Mouse (Mus musculus): Measurements from ENCODE around the gene Shq1. TPM values are rescaled to one million over a fixed set of nuclear protein-coding genes. Genes with fewer than 3 reads are reported as not detected.

Shq1 gene
- polyA plus RNA-seq (2015; fragmentation: Nextera tagmentation; extraction: Ambion mirVana) = 8.7 and 10.0 TPM in 2 replicates

- peaks cover 23% of the 10 kb centered on the region for H3K4me1 ChIP-seq (replicated peaks)
- ATAC-seq (ENCODE audit: insufficient read depth) = peak; percentile 91
- H3K27ac ChIP-seq (replicated peaks) = peak within 1 kb of the TSS; percentile 69
- H3K36me3 ChIP-seq (replicated peaks) = 0 out of 2 replicates have a peak, but pooled peaks cover 4% of the 10 kb centered on the region
- no peaks in the 10 kb centered on the region for H3K27me3 ChIP-seq
- H3K4me3 ChIP-seq (replicated peaks) = peak within 1 kb of the TSS; percentile 89
- peak within 1 kb of the TSS; percentile 81 for H3K9ac ChIP-seq
- under 1% methylated on average over 49 of the region's 49 CpGs for WGBS (ENCODE audit: insufficient replicate concordance)
- peak within 1 kb of the TSS; percentile 91 for H3K4me2 ChIP-seq
- no peaks in the 10 kb centered on the region for H3K9me3 ChIP-seq (replicated peaks)
Measured at GRCm38 (mm10) chr6:100670880-100671344, at the start of gene Shq1. Gene Shq1, minus strand, starts transcription at chr6:100671157.

DNA sequence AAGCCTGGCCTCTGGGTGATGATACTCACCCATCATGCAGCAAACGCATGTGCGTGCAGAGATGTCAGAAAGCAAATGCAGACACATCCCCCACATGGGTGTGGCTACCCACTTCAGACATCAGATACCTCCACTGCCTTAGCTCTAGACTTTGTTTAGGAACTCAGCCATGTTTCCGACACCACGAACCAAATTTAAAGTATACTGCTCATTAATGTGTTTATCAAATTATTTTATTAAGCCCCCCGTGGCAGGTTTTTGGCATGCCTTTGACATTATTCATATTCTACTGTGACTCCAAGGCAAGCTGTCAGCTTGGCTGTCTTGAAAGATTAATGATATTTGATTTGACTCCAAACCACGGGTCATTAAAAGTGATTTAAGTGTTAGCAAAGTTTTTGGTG is 49.1 kb upstream of the Shq1 start:
- H3K27me3 ChIP-seq = no peaks in the 10 kb centered on the region
- H3K4me1 ChIP-seq (replicated peaks) = no peaks in the 10 kb centered on the region
- no peaks in the 10 kb centered on the region for H3K9me3 ChIP-seq (replicated peaks)
- no peak overlapping the region for H3K27ac ChIP-seq (replicated peaks)
- H3K9ac ChIP-seq = no peak overlapping the region
- 49% methylated on average over 6 of the region's 6 CpGs for WGBS (ENCODE audit: insufficient replicate concordance)
- no peak for ATAC-seq (ENCODE audit: insufficient read depth)
- H3K4me2 ChIP-seq = no peak overlapping the region
- no peak overlapping the region for H3K4me3 ChIP-seq (replicated peaks)
- no peaks in the 10 kb centered on the region for H3K36me3 ChIP-seq (replicated peaks)

DNA sequence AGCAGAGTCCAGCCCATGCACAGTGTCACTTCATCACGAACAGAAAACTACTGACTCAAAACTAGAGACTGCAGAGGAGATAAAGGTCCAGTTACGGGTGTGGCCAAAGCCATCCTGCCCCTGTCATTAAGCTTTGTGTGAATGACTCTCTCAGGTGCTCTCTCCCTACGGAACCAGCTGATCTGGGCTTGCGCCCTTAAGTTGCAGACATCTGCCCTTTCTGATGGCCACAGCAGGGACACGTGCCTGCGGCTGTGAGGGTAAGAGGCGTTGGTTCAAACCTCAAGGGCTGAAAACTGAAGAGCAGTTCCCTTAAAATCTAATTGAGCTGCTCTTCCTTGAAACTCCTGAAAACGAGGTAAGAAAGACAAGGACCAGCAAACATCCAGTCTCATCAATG is 45.9 kb upstream of the Shq1 start:
- Histone ChIP-seq H3K36me3 (replicated peaks) (no peaks in the 10 kb centered on the region), H3K4me1 (replicated peaks) (no peaks in the 10 kb centered on the region), H3K27me3 (no peaks in the 10 kb centered on the region), H3K4me2 (no peak overlapping the region), H3K4me3 (replicated peaks) (no peak overlapping the region), H3K9me3 (replicated peaks) (no peaks in the 10 kb centered on the region), H3K9ac (no peak overlapping the region), H3K27ac (replicated peaks) (no peak overlapping the region)
- no peak for ATAC-seq (ENCODE audit: insufficient read depth)
- WGBS (ENCODE audit: insufficient replicate concordance) = 54% methylated on average over 8 of the region's 8 CpGs

- Histone ChIP-seq H3K27ac (replicated peaks) (no peak overlapping the region), H3K9ac (no peak overlapping the region), H3K4me2 (no peak overlapping the region), H3K36me3 (replicated peaks) (no peaks in the 10 kb centered on the region), H3K4me1 (replicated peaks) (no peaks in the 10 kb centered on the region), H3K9me3 (replicated peaks) (no peaks in the 10 kb centered on the region), H3K27me3 (no peaks in the 10 kb centered on the region), H3K4me3 (replicated peaks) (no peak overlapping the region)
- 50% methylated on average over 7 of the region's 7 CpGs for WGBS (ENCODE audit: insufficient replicate concordance)
- no peak for ATAC-seq (ENCODE audit: insufficient read depth)
Measured at GRCm38 (mm10) chr6:100716152-100716551, 45.2 kb upstream of the Shq1 start.

DNA sequence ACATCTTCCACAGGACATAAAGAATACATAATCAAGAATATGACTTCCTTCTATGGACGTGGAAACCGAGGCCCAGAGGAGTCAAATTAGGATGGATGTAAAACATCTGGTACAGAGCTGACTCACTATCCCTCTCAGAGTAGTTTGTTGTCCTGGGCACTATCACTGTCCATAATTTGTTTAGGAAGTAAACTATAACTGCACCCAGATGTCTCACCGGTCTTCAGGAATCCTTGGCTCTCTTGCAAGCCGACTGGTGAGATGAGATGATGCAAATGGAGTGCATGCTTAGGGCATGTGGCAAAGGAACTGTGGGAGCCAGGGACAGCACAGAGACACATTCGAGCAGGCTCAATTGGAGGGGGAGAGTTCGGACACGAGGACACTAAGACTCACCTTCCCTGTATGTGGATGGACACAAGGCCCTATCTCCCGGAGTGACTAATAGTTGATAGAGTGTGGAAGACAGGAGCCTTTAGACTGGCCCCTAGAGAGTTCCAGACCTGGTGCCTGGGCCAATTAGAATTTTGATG is 44.4 kb upstream of the Shq1 start:
- H3K4me2 ChIP-seq = no peak overlapping the region
- H3K9me3 ChIP-seq (replicated peaks) = no peaks in the 10 kb centered on the region
- H3K9ac ChIP-seq = no peak overlapping the region
- WGBS (ENCODE audit: insufficient replicate concordance) = 71% methylated on average over 8 of the region's 8 CpGs
- H3K27ac ChIP-seq (replicated peaks) = no peak overlapping the region
- H3K27me3 ChIP-seq = no peaks in the 10 kb centered on the region
- H3K4me1 ChIP-seq (replicated peaks) = no peaks in the 10 kb centered on the region
- ATAC-seq (ENCODE audit: insufficient read depth) = no peak
- no peak overlapping the region for H3K4me3 ChIP-seq (replicated peaks)
- H3K36me3 ChIP-seq (replicated peaks) = no peaks in the 10 kb centered on the region

DNA sequence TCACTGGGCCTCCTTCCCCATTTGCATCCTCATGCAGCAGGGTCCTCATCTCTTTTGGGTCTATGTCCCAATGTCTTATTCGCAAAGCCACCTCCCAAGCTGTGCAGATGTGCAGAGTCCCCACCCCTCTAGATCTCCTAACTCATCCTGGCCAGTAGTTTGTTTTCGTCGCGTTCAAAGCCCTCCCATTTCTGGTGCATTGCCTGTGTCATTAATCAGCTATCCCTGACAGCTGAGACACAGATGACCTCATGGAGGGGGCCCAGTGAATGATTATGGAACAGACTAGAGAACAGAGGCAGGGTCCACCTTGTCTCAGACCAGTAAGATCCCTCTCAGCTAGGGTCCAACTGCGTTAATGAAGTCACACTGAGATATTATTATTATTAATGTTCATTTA is 39.9 kb upstream of the Shq1 start:
- H3K4me3 ChIP-seq (replicated peaks) = no peak overlapping the region
- H3K4me1 ChIP-seq (replicated peaks) = no peaks in the 10 kb centered on the region
- H3K27ac ChIP-seq (replicated peaks) = no peak overlapping the region
- H3K27me3 ChIP-seq = peaks cover 17% of the 10 kb centered on the region
- H3K4me2 ChIP-seq = no peak overlapping the region
- ATAC-seq (ENCODE audit: insufficient read depth) = no peak
- no peak overlapping the region for H3K9ac ChIP-seq
- 62% methylated on average over 5 of the region's 5 CpGs for WGBS (ENCODE audit: insufficient replicate concordance)
- H3K9me3 ChIP-seq (replicated peaks) = no peaks in the 10 kb centered on the region
- no peaks in the 10 kb centered on the region for H3K36me3 ChIP-seq (replicated peaks)

GRCm38 (mm10) chr6:100710170-100710569 is 39.2 kb upstream of the Shq1 start:
- peaks cover 24% of the 10 kb centered on the region for H3K27me3 ChIP-seq
- no peak overlapping the region for H3K4me2 ChIP-seq
- H3K9me3 ChIP-seq (replicated peaks) = no peaks in the 10 kb centered on the region
- no peaks in the 10 kb centered on the region for H3K36me3 ChIP-seq (replicated peaks)
- no peak for ATAC-seq (ENCODE audit: insufficient read depth)
- no peak overlapping the region for H3K9ac ChIP-seq
- 0 out of 2 replicates have a peak, but pooled peaks cover 2% of the 10 kb centered on the region for H3K4me1 ChIP-seq (replicated peaks)
- H3K4me3 ChIP-seq (replicated peaks) = no peak overlapping the region
- 14% methylated on average over 4 of the region's 4 CpGs for WGBS (ENCODE audit: insufficient replicate concordance)
- H3K27ac ChIP-seq (replicated peaks) = no peak overlapping the region

- no peaks in the 10 kb centered on the region for H3K9me3 ChIP-seq (replicated peaks)
- no peak overlapping the region for H3K4me2 ChIP-seq
- H3K36me3 ChIP-seq (replicated peaks) = no peaks in the 10 kb centered on the region
- H3K4me1 ChIP-seq (replicated peaks) = 0 out of 2 replicates have a peak, but pooled peaks cover 2% of the 10 kb centered on the region
- WGBS (ENCODE audit: insufficient replicate concordance) = 25% methylated on average over 7 of the region's 7 CpGs
- H3K27ac ChIP-seq (replicated peaks) = no peak overlapping the region
- H3K27me3 ChIP-seq = peaks cover 31% of the 10 kb centered on the region
- H3K4me3 ChIP-seq (replicated peaks) = no peak overlapping the region
- ATAC-seq (ENCODE audit: insufficient read depth) = no peak
- H3K9ac ChIP-seq = no peak overlapping the region
Measured at GRCm38 (mm10) chr6:100709483-100709882, 38.5 kb upstream of the Shq1 start.

GRCm38 (mm10) chr6:100708996-100709395 is 38.0 kb upstream of the Shq1 start:
- H3K4me3 ChIP-seq (replicated peaks) = no peak overlapping the region
- no peaks in the 10 kb centered on the region for H3K36me3 ChIP-seq (replicated peaks)
- H3K9me3 ChIP-seq (replicated peaks) = no peaks in the 10 kb centered on the region
- H3K4me2 ChIP-seq = no peak overlapping the region
- 0 out of 2 replicates have a peak, but pooled peaks cover 2% of the 10 kb centered on the region for H3K4me1 ChIP-seq (replicated peaks)
- no peak overlapping the region for H3K27ac ChIP-seq (replicated peaks)
- H3K27me3 ChIP-seq = peaks cover 36% of the 10 kb centered on the region
- no peak overlapping the region for H3K9ac ChIP-seq
- 64% methylated on average over 9 of the region's 9 CpGs for WGBS (ENCODE audit: insufficient replicate concordance)
- ATAC-seq (ENCODE audit: insufficient read depth) = no peak

DNA sequence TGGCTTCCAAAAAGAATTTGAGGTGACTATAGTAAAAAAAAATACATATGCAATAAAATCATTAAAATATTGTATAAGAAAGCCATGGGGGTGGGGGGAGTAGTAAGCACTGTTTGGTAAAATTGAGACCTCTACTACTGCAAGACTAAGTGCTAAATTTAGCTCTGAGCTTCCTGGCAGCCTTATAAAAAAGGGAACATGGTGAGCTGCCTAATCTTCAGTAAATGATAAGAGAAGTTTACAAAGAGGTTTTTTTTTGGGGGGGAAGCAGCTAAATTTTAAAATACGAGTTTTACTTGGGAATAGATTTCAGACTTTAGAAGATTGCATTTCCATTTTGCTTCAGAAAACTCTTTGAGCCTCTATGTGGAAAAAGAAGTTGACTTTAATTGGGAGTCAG is 37.3 kb upstream of the Shq1 start:
- no peak for ATAC-seq (ENCODE audit: insufficient read depth)
- Histone ChIP-seq H3K9me3 (replicated peaks) (no peaks in the 10 kb centered on the region), H3K27me3 (peaks cover 43% of the 10 kb centered on the region), H3K4me3 (replicated peaks) (no peak overlapping the region), H3K9ac (no peak overlapping the region), H3K4me2 (no peak overlapping the region), H3K36me3 (replicated peaks) (no peaks in the 10 kb centered on the region), H3K27ac (replicated peaks) (no peak overlapping the region), H3K4me1 (replicated peaks) (0 out of 2 replicates have a peak, but pooled peaks cover 2% of the 10 kb centered on the region)
- 12% methylated on average over 1 of the region's 1 CpGs for WGBS (ENCODE audit: insufficient replicate concordance)

DNA sequence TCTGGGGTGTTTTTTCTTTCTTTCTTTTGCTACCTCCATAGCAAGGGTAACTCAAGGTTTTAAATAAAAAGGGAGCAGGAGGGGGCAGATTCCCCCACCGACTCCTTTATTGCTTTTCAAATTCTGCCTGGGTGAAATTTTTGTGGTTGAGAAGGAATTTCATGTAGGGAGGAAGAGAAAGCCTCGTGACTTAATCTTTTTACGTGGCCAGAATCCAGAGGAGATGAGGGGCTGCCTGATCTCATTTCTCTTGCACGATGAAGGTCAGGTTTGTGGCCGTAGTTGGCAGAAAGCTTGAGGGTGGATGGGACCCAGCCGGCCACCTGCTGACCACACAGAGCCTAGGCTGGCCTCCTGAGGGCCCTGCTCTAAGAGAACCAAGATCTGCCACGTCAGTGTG is 36.6 kb upstream of the Shq1 start:
- Histone ChIP-seq H3K4me1 (replicated peaks) (0 out of 2 replicates have a peak, but pooled peaks cover 2% of the 10 kb centered on the region), H3K27me3 (peaks cover 50% of the 10 kb centered on the region), H3K36me3 (replicated peaks) (no peaks in the 10 kb centered on the region), H3K9me3 (replicated peaks) (no peaks in the 10 kb centered on the region), H3K4me3 (replicated peaks) (no peak overlapping the region), H3K4me2 (no peak overlapping the region), H3K27ac (replicated peaks) (no peak overlapping the region), H3K9ac (no peak overlapping the region)
- 30% methylated on average over 7 of the region's 7 CpGs for WGBS (ENCODE audit: insufficient replicate concordance)
- no peak for ATAC-seq (ENCODE audit: insufficient read depth)

DNA sequence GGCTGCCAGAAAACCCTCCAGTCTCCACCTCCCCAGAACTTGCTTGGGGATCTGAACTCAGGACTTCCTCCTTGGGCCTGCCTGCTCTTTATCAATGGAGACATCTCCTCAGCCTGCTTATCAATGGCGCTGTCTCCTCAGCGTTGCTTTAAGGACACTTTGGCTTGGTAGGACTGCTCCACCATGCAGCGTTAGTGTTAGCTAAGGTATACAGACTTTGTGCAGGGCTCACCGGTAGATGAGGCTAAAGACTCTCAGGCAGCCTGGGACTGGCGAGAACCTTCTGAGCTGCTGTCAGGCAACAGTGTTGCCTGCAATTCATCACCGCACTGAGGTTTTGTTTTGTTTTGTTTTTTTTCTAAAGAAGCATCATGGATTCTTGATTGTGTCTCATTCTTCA is 35.9 kb upstream of the Shq1 start:
- H3K9me3 ChIP-seq (replicated peaks) = no peaks in the 10 kb centered on the region
- H3K27ac ChIP-seq (replicated peaks) = no peak overlapping the region
- H3K9ac ChIP-seq = no peak overlapping the region
- WGBS (ENCODE audit: insufficient replicate concordance) = 50% methylated on average over 6 of the region's 6 CpGs
- 0 out of 2 replicates have a peak, but pooled peaks cover 2% of the 10 kb centered on the region for H3K4me1 ChIP-seq (replicated peaks)
- no peaks in the 10 kb centered on the region for H3K36me3 ChIP-seq (replicated peaks)
- no peak overlapping the region for H3K4me2 ChIP-seq
- H3K27me3 ChIP-seq = peaks cover 50% of the 10 kb centered on the region
- H3K4me3 ChIP-seq (replicated peaks) = no peak overlapping the region
- no peak for ATAC-seq (ENCODE audit: insufficient read depth)
